Mouse (Mus musculus) midbrain, embryonic 15.5 days (tissue): ENCODE data around the gene Esrrg. TPM values are rescaled to one million over a fixed set of nuclear protein-coding genes. Genes with fewer than 3 reads are reported as not detected.

ENCODE experiments used
- ATAC-seq: fragments of 200-750 bp; cut with Nextera tagmentation; replicated peaks from 2 replicates; pipeline ENCODE4 v1.8.0; 2017; ENCODE audit warnings: moderate TSS enrichment
- H3K27ac ChIP-seq: fragments of 300-500 bp; sonication (generic); 2 replicates; pipeline ENCODE4 v1.5.1; 2015; ENCODE audit warnings: mild to moderate bottlenecking, inconsistent platforms
- H3K27me3 ChIP-seq: fragments of 300-500 bp; sonication (generic); replicated peaks from 2 replicates; pipeline ENCODE4 v1.6.1; 2015; ENCODE audit warnings: inconsistent platforms
- H3K36me3 ChIP-seq: fragments of 300-500 bp; sonication (generic); replicated peaks from 2 replicates; pipeline ENCODE4 v1.6.1; 2015; ENCODE audit warnings: inconsistent platforms
- H3K4me1 ChIP-seq: fragments of 300-500 bp; sonication (generic); 2 replicates; pipeline ENCODE4 v1.6.1; 2015; ENCODE audit warnings: inconsistent platforms
- H3K4me2 ChIP-seq: fragments of 300-500 bp; sonication (generic); 2 replicates; pipeline ENCODE4 v1.6.1; 2015; ENCODE audit warnings: inconsistent platforms, mild to moderate bottlenecking, moderate library complexity
- H3K4me3 ChIP-seq: fragments of 300-500 bp; sonication (generic); 2 replicates; pipeline ENCODE4 v1.5.1; 2015; ENCODE audit warnings: mild to moderate bottlenecking, inconsistent platforms
- H3K9ac ChIP-seq: fragments of 300-500 bp; sonication (generic); 2 replicates; pipeline ENCODE4 v1.6.1; 2015; ENCODE audit warnings: mild to moderate bottlenecking, inconsistent platforms
- H3K9me3 ChIP-seq: fragments of 300-500 bp; sonication (generic); 2 replicates; pipeline ENCODE4 v1.6.1; 2016; ENCODE audit warnings: inconsistent platforms
- WGBS: fragments of 180-500 bp; shearing (Covaris S2); methylation state at CpG from one replicate; pipeline ENCODE4 v1.1.7; 2015; ENCODE audit warnings: mixed read lengths; 5-methylcytosine and 5-hydroxymethylcytosine counted together
- polyA plus RNA-seq: library from polyadenylated mRNA; unstranded; fragments of >200 nt; fragmentation: Nextera tagmentation; extraction: Ambion mirVana; gene quantifications from 2 replicates; pipeline ENCODE4 v1.2.1, GENCODE M21; 2015

Gene Esrrg
- polyA plus RNA-seq, 1 experiment from 2014 or later = 29.0 TPM

DNA sequence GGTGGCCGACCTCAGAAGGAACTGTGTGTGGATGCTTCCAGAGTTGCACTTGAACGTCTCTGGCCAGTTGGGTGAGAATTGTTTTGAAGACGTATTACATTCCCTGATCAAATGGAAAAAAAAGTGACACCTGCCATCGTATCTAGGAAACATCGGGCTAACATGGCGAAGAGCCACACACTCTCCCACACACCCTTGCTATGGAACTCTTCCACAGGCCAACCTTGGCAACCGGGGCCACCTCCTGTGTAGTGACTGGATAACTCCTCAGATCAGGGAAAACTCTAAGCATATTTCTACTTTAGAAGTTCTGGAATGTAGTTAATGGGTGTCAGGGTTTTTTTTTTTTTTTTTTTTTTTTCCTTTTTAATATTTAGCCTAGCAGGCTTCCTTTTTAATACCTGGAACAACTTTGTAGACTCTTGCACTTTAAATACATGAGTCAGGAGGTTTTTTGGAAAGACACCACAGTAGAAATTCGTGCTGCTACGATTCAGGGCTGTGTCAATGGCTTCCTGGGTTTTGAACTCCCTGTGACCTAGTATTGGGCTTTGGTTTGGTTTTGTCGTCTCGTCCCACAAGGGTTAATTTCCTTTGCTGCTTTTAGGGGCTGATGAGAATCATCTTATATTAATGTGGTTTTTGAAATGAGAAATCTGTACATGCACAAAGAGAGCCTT, 83.4 kb downstream of the Esrrg start:
- Histone ChIP-seq H3K27ac (no peak overlapping the region), H3K9ac (no peak overlapping the region), H3K36me3 (no peaks in the 10 kb centered on the region), H3K4me3 (no peak overlapping the region), H3K4me1 (no peaks in the 10 kb centered on the region), H3K9me3 (no peaks in the 10 kb centered on the region), H3K27me3 (no peaks in the 10 kb centered on the region), H3K4me2 (no peak overlapping the region)
- ATAC-seq = no peak
- WGBS = 86% methylated on average over 11 of the region's 11 CpGs

DNA sequence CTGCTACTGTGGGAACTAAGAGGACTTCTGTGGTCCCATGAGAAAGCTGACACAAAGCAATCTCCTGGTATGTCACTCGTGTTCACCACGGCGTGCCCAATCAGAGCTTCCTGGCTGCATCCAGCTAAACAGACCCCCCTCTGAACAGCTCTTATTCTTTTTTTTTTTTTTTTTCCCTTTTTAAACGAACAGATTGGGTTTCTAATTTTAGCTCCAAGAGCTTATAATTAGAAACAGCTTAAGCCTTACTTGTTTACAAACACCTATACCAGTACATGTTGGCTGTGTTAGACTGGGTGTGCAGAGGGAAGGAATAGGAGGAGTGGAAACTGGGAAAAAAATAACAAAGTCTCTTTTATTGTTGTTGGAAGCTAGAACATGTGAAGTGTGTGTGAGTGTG, 86.3 kb downstream of the Esrrg start:
- Histone ChIP-seq H3K9me3 (no peaks in the 10 kb centered on the region), H3K4me1 (no peaks in the 10 kb centered on the region), H3K4me3 (no peak overlapping the region), H3K4me2 (no peak overlapping the region), H3K9ac (no peak overlapping the region), H3K36me3 (no peaks in the 10 kb centered on the region), H3K27ac (no peak overlapping the region), H3K27me3 (no peaks in the 10 kb centered on the region)
- ATAC-seq = no peak
- 61% methylated on average over 4 of the region's 4 CpGs for WGBS

DNA sequence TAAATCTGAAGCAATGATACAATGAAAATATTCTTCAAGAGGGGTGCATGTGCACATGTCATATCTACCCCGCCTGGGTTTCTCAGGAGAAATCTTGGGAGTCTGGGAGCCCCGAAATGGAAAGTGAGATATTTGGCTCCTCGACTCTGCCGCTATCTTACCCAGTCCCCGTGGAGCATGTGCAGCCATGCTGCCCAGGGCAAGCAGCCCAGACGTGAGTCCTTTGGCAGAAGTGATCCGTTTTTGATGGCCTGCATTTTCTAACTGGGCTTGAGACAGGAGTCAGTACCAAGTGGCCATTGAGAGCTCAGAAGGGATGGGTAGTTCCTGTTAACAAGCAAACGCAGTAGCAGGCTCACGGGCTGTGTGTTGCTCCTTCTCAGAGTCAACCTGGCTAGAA, 89.6 kb downstream of the Esrrg start:
- H3K27me3 ChIP-seq = no peaks in the 10 kb centered on the region
- H3K4me2 ChIP-seq = no peak overlapping the region
- ATAC-seq = no peak
- 95% methylated on average over 9 of the region's 9 CpGs for WGBS
- no peaks in the 10 kb centered on the region for H3K9me3 ChIP-seq
- H3K4me3 ChIP-seq = no peak overlapping the region
- no peaks in the 10 kb centered on the region for H3K36me3 ChIP-seq
- no peaks in the 10 kb centered on the region for H3K4me1 ChIP-seq
- no peak overlapping the region for H3K9ac ChIP-seq
- no peak overlapping the region for H3K27ac ChIP-seq

DNA sequence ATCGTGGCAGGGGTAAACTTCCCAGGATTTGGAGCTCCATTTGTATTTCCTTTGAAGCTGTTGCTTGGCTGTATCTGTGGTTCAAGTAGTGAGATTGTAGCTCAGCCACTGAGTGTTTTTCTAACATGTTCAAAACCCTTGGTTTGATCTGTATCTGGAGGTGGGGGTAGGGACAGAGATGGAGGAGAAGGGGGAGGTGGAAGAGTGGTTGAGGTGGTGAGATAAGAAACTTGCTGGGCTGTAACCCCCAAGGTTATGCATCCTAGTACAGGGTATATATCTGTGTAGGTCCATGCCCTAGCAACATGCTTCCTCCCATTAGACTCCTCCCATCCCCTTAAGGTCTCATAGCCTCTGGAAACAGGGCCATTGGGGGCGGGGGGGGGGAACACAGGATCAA, 92.4 kb downstream of the Esrrg start:
- Histone ChIP-seq H3K9me3 (no peaks in the 10 kb centered on the region), H3K4me1 (no peaks in the 10 kb centered on the region), H3K9ac (no peak overlapping the region), H3K4me2 (no peak overlapping the region), H3K27ac (no peak overlapping the region), H3K27me3 (no peaks in the 10 kb centered on the region), H3K4me3 (no peak overlapping the region), H3K36me3 (no peaks in the 10 kb centered on the region)
- ATAC-seq = no peak
- 65% methylated on average over 2 of the region's 2 CpGs for WGBS

DNA sequence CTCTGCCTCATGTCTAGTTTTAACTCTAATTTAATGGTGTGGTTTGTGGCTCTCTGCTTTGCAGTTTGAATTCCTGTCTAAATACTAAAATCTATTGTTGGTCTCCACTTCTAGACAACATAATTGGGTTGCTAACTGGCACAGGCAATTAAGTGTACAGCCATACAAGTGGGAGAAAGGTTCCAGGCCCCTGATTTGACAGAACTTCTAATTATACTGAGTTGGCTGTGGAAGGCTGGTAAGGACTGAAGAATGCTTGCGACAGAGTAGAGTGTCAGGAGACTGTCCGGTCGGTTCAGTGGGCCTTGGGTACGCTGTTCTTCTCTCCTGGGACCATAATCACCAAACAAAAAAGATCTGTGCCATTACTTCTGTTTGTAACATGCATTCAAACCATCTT, 96.3 kb downstream of the Esrrg start:
- Histone ChIP-seq H3K4me3 (no peak overlapping the region), H3K27me3 (no peaks in the 10 kb centered on the region), H3K9me3 (no peaks in the 10 kb centered on the region), H3K9ac (no peak overlapping the region), H3K27ac (no peak overlapping the region), H3K4me2 (no peak overlapping the region), H3K4me1 (no peaks in the 10 kb centered on the region), H3K36me3 (no peaks in the 10 kb centered on the region)
- ATAC-seq = no peak
- 77% methylated on average over 4 of the region's 4 CpGs for WGBS

DNA sequence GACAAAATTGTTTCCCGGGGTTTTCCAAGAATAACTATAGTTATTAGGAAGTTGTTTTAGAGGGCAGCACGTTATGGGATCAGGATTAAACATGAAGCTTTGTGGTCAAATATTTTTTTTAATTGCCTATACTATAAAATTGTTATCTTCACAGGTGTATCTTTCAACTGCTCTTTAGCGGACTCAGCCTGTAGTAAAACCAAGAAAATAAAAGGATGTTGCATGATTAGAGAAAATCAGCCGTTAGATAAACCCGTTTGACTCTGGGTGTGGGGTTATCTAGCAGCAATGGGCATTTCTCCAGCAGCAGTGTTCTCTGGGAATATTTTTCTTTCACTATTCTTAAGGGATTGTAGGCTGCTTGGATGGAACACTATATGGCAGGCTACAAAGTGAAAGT, 96.8 kb downstream of the Esrrg start:
- Histone ChIP-seq H3K27ac (no peak overlapping the region), H3K9ac (no peak overlapping the region), H3K9me3 (no peaks in the 10 kb centered on the region), H3K4me2 (no peak overlapping the region), H3K4me3 (no peak overlapping the region), H3K36me3 (no peaks in the 10 kb centered on the region), H3K27me3 (no peaks in the 10 kb centered on the region), H3K4me1 (no peaks in the 10 kb centered on the region)
- no peak for ATAC-seq
- 78% methylated on average over 5 of the region's 5 CpGs for WGBS

DNA sequence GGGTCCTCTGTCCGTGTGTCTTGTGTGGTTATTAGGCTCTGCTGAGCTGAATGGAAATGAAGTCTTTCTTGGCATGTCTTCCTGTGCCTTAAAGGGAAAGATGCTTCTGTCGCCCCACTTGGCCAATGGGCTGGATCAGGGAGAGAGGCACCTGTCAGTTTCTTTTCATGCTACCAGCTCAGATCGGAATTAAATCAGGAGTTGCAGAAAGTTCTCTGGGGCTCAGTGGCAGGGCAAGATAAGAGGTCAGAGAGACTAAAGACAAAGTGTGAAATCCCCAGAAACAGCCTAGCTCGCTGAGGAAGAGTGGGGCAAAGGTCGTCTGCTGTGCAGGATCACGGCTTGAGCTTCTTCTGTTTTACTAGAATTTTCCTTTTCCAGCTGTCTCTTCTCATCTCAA, 97.5 kb downstream of the Esrrg start:
- no peak for ATAC-seq
- no peaks in the 10 kb centered on the region for H3K27me3 ChIP-seq
- no peak overlapping the region for H3K27ac ChIP-seq
- no peaks in the 10 kb centered on the region for H3K4me1 ChIP-seq
- H3K9me3 ChIP-seq = no peaks in the 10 kb centered on the region
- WGBS = 28% methylated on average over 6 of the region's 6 CpGs
- no peak overlapping the region for H3K9ac ChIP-seq
- no peak overlapping the region for H3K4me2 ChIP-seq
- H3K4me3 ChIP-seq = no peak overlapping the region
- no peaks in the 10 kb centered on the region for H3K36me3 ChIP-seq

DNA sequence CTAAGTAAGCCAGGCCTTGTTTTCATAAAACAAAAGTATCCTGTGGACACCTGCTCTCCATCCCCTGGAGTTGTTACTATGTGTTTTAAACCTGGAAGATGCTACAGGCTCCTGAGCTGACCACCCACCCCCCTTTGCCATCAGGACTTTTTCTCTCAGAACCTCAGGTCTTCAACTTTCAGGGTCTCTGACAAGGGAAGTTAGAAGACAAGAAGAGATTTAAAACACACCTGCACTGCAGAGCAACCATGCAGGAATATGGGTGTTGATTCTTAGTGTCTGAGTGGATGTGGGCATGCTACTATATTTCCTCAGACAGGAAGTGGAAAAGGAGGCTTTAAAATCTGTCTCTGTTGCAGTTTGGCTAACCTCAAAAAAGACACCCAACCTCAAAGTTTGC, 98.6 kb downstream of the Esrrg start:
- ATAC-seq = no peak
- peaks cover 6% of the 10 kb centered on the region; the same call in 1 of the 2 replicates for H3K4me1 ChIP-seq

DNA sequence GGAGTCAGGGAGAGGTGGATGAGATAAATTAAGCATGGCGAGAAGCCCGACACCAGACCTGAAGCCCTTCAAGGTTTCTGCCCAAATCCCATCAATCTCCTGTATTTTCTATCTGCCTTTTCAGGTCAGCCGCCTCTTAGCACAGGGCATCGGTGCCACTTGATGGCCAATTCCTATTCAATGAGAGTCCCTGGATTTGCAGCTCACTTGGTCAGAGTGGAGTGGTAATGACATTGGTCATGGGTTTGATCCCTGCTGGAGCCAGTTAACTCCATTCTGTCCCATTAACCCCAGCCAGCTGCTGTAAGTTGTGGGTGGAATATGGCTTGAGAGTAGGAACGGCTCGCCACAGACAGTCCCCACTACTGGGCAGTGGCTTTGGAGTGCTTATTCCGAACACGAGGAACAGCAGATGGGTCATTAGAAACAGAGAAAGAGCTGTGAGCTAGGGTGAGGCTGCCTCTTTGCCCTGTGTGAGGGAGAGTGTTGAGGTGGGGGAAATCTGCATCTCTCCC, 101.9 kb downstream of the Esrrg start:
- no peak for ATAC-seq
- no peaks in the 10 kb centered on the region for H3K9me3 ChIP-seq
- no peak overlapping the region for H3K4me2 ChIP-seq
- no peak overlapping the region for H3K4me3 ChIP-seq
- WGBS = 51% methylated on average over 8 of the region's 8 CpGs
- no peak overlapping the region for H3K27ac ChIP-seq
- H3K36me3 ChIP-seq = no peaks in the 10 kb centered on the region
- peaks cover 6% of the 10 kb centered on the region; the same call in 1 of the 2 replicates for H3K4me1 ChIP-seq
- H3K27me3 ChIP-seq = no peaks in the 10 kb centered on the region
- H3K9ac ChIP-seq = no peak overlapping the region

More for the DNA sequence above, 98.6 kb downstream of the Esrrg start:
- Histone ChIP-seq H3K9me3 (no peaks in the 10 kb centered on the region), H3K27ac (no peak overlapping the region), H3K4me2 (no peak overlapping the region), H3K4me3 (no peak overlapping the region), H3K9ac (no peak overlapping the region), H3K36me3 (no peaks in the 10 kb centered on the region), H3K27me3 (no peaks in the 10 kb centered on the region)

DNA sequence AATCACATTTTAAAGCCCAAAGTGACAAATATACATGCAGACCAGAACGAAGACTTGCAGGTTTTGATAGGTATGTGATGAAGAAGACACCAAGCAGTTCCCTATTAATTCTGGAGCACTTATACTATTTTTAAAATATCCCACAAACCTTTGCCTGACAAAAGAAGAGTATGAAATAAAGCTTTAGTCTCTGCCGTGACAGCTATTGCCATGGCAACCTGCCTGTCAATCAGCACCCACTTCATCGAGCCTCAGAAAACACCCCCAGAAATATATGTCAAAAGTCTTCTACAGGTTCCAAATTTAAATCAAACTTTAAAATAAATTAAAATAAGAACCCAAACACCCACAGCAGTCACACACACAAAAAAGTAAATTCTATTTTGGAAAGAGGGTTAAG, 112.4 kb downstream of the Esrrg start:
- H3K9ac ChIP-seq = no peak overlapping the region

DNA sequence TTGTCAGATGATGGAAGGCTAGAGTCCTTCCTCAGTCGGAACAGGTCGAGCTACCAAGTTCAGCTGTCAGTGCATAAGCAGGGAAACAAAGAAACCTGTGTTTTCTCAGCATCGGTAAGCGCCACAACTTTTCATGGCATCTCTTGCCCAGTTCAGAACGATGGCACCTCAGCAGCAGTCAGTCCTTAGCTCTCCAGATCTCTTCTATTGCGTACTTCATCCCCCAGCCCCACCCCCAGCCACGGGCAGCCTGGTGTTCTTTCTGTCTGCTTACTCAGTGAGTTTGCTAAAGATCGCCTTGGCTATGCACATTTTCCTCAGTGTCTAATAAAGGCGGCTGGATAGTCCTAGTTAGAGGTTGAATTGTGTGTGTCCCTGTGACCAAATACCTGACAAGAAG, 113.4 kb downstream of the Esrrg start:
- Histone ChIP-seq H3K9me3 (no peaks in the 10 kb centered on the region), H3K4me2 (no peak overlapping the region), H3K4me3 (no peak overlapping the region), H3K27ac (no peak overlapping the region), H3K36me3 (no peaks in the 10 kb centered on the region), H3K4me1 (no peaks in the 10 kb centered on the region), H3K27me3 (no peaks in the 10 kb centered on the region), H3K9ac (no peak overlapping the region)
- WGBS = 55% methylated on average over 9 of the region's 9 CpGs
- no peak for ATAC-seq

More for the DNA sequence above, 112.4 kb downstream of the Esrrg start:
- Histone ChIP-seq H3K9me3 (no peaks in the 10 kb centered on the region), H3K27me3 (no peaks in the 10 kb centered on the region), H3K4me2 (no peak overlapping the region), H3K36me3 (no peaks in the 10 kb centered on the region), H3K4me1 (no peaks in the 10 kb centered on the region), H3K4me3 (no peak overlapping the region), H3K27ac (no peak overlapping the region)
- 38% methylated on average over 3 of the region's 3 CpGs for WGBS
- ATAC-seq = no peak

DNA sequence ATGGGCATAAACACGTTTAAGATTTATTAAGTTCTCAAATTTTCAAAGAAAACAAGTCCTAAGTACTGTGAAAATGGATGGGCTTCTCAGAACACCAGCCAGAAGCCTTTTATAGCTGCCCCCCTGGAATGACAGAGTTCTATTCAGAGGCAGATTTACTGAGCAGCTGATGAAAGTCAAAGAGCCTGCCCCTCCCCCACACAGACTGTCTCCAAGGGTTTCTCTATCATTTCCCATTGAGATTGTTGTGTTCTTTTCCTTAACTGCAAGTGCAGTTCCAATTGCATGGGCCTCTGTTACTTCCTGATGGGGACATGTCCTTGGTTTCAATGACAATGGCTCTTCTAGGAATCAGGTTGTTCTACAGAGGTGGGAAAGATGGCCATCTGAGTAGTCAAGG, 116.1 kb downstream of the Esrrg start:
- Histone ChIP-seq H3K27ac (no peak overlapping the region), H3K4me3 (no peak overlapping the region), H3K9ac (no peak overlapping the region), H3K9me3 (no peaks in the 10 kb centered on the region), H3K36me3 (no peaks in the 10 kb centered on the region), H3K27me3 (no peaks in the 10 kb centered on the region), H3K4me2 (no peak overlapping the region), H3K4me1 (no peaks in the 10 kb centered on the region)
- WGBS = 28% methylated on average over 1 of the region's 1 CpGs
- ATAC-seq = no peak

DNA sequence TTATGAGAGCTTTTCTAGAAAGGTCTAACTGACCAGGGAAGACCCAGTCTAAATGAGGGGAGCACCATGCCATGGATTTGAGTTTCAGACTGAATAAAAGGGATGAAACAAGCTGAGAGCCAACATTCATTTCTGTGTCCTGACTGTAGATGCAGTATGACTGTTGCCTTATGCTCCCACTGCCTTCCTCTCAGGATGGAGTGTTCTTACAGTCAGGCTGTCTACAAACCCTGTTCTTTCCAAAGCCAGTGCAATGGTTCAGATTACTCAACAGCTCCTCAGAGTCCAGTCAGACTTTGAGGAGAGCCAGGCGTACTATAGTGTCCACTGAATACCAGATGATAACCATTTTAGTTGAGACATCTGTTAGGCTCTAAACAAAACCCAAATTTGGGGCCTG, 116.8 kb downstream of the Esrrg start:
- Histone ChIP-seq H3K27ac (no peak overlapping the region), H3K27me3 (no peaks in the 10 kb centered on the region), H3K36me3 (no peaks in the 10 kb centered on the region), H3K9ac (no peak overlapping the region), H3K4me2 (no peak overlapping the region), H3K4me1 (no peaks in the 10 kb centered on the region), H3K4me3 (no peak overlapping the region), H3K9me3 (no peaks in the 10 kb centered on the region)
- 94% methylated on average over 1 of the region's 1 CpGs for WGBS
- no peak for ATAC-seq
